ENCODE assay signal across 12 mouse cellular contexts in the genomic region with DNA sequence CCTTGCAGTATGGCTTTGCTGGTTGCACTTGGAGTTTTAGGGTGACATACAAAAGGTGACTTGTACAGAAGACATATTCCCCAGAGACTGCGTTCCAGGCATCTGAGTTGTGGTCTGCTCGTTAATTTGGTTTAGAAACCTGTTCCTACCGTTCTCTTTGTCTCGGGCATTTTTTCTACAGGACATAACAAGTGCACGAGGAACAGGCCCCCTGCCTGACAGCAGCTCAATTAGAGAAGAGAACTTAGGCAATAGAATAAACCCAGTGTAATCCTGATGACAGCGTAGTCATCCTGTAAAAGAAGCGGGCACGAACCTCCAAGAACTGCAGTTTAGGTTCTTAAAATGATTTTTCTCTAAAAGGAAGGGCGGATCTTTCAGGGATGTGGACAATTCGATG. TPM values are rescaled to one million over a fixed set of nuclear protein-coding genes. Genes with fewer than 3 reads are reported as not detected.
DNase-seq lines count a peak whose midpoint lies in the region; ATAC-seq and TF ChIP-seq lines count a peak whose summit lies in the region.
"Had no signal": no experiment of that assay in that cellular context is flagged by ENCODE, and none has a peak within 500 bp of the region (broad histone marks: within the 10 kb centered on the region; RNA-seq: fewer than 3 reads in every experiment).

No protein-coding gene starts in this region.

- no peak for TF ChIP-seq POLR2A in myocyte (IDR thresholded peaks at IDR 0.05; ENCODE audit: insufficient read length, low read depth)

- DNase-seq in forebrain, embryonic 10.5 days (ENCODE audit: extremely low spot score, low spot score) = no peak
- DNase-seq in limb, embryonic 11.5 days (ENCODE audit: low spot score) = peak; percentile 40
- DNase-seq in limb, embryonic 10.5 days (ENCODE audit: low spot score) = no peak
- DNase-seq in thymus, postnatal 36 days = no peak
- DNase-seq: cerebellum, postnatal 36 days; gastrocnemius, postnatal 10 days; liver, embryonic 13.5 days had no signal

- no peaks in the 10 kb centered on the region for H3K36me3 ChIP-seq in forebrain, embryonic 10.5 days (replicated peaks)
- H3K36me3 ChIP-seq in forebrain, embryonic 12.5 days (replicated peaks) = no peaks in the 10 kb centered on the region
- no peaks in the 10 kb centered on the region for H3K36me3 ChIP-seq in limb, embryonic 11.5 days (ENCODE audit: control insufficient read depth, insufficient read depth, low read length)
- H3K36me3 ChIP-seq in limb, embryonic 10.5 days = no peaks in the 10 kb centered on the region
- H3K36me3 ChIP-seq in forebrain, embryonic 16.5 days (ENCODE audit: control insufficient read depth, insufficient read depth) = no peaks in the 10 kb centered on the region
- H3K36me3 ChIP-seq in myocyte (ENCODE audit: control insufficient read depth, insufficient read depth) = no peaks in the 10 kb centered on the region
- H3K36me3 ChIP-seq in kidney, embryonic 16.5 days (ENCODE audit: insufficient read depth, low read length) = no peaks in the 10 kb centered on the region
- H3K36me3 ChIP-seq: liver, embryonic 13.5 days had no signal

- no peak overlapping the region for H3ac ChIP-seq in myocyte (ENCODE audit: control insufficient read depth, insufficient read length)

- no peaks in the 10 kb centered on the region for H3K27me3 ChIP-seq in forebrain, embryonic 10.5 days (ENCODE audit: poor library complexity, severe bottlenecking)
- H3K27me3 ChIP-seq in forebrain, embryonic 12.5 days = no peaks in the 10 kb centered on the region
- H3K27me3 ChIP-seq in limb, embryonic 11.5 days (ENCODE audit: control insufficient read depth, insufficient read depth, low read length) = no peaks in the 10 kb centered on the region
- no peaks in the 10 kb centered on the region for H3K27me3 ChIP-seq in limb, embryonic 10.5 days (ENCODE audit: low read depth, poor library complexity, severe bottlenecking)
- H3K27me3 ChIP-seq in forebrain, embryonic 16.5 days (replicated peaks; ENCODE audit: control insufficient read depth, insufficient read depth, low read length) = no peaks in the 10 kb centered on the region
- H3K27me3 ChIP-seq in myocyte (ENCODE audit: control insufficient read depth, insufficient read depth, insufficient read length) = no peaks in the 10 kb centered on the region
- H3K27me3 ChIP-seq in kidney, embryonic 16.5 days (ENCODE audit: insufficient read depth, low read length) = no peaks in the 10 kb centered on the region
- H3K27me3 ChIP-seq: liver, embryonic 13.5 days had no signal

- no peak for ATAC-seq in forebrain, embryonic 12.5 days (ENCODE audit: low FRiP score)
- ATAC-seq in limb, embryonic 11.5 days (ENCODE audit: insufficient number of reproducible peaks, low FRiP score, low TSS enrichment, low read depth) = no peak
- ATAC-seq in forebrain, embryonic 16.5 days = no peak
- no peak for ATAC-seq in kidney, embryonic 16.5 days (ENCODE audit: low FRiP score, low TSS enrichment)
- ATAC-seq: activated CD4-positive, CD25-positive, alpha-beta regulatory T cell, adult 4 months had no signal

- H3K4me3 ChIP-seq in forebrain, embryonic 10.5 days = no peak overlapping the region
- no peak overlapping the region for H3K4me3 ChIP-seq in forebrain, embryonic 12.5 days (replicated peaks)
- H3K4me3 ChIP-seq in limb, embryonic 11.5 days (ENCODE audit: low read depth, low read length) = no peak overlapping the region
- no peak overlapping the region for H3K4me3 ChIP-seq in limb, embryonic 10.5 days
- H3K4me3 ChIP-seq in forebrain, embryonic 16.5 days (replicated peaks; ENCODE audit: low read length) = no peak overlapping the region
- H3K4me3 ChIP-seq in myocyte = no peak overlapping the region
- no peak overlapping the region for H3K4me3 ChIP-seq in kidney, embryonic 16.5 days (ENCODE audit: low read length)
- H3K4me3 ChIP-seq: liver, embryonic 13.5 days had no signal

- no peaks in the 10 kb centered on the region for H3K79me2 ChIP-seq in myocyte (ENCODE audit: control insufficient read depth, insufficient read depth)

- H3K9me3 ChIP-seq in forebrain, embryonic 10.5 days = no peaks in the 10 kb centered on the region
- no peaks in the 10 kb centered on the region for H3K9me3 ChIP-seq in forebrain, embryonic 12.5 days
- no peaks in the 10 kb centered on the region for H3K9me3 ChIP-seq in limb, embryonic 11.5 days (ENCODE audit: control insufficient read depth, low read length)
- H3K9me3 ChIP-seq in limb, embryonic 10.5 days (replicated peaks) = no peaks in the 10 kb centered on the region
- no peaks in the 10 kb centered on the region for H3K9me3 ChIP-seq in forebrain, embryonic 16.5 days (ENCODE audit: control insufficient read depth, low read length)
- H3K9me3 ChIP-seq in kidney, embryonic 16.5 days (ENCODE audit: low read length) = no peaks in the 10 kb centered on the region
- H3K9me3 ChIP-seq: liver, embryonic 13.5 days had no signal

- H3K27ac ChIP-seq in forebrain, embryonic 10.5 days = peak overlapping the region; percentile 62
- no peak overlapping the region for H3K27ac ChIP-seq in forebrain, embryonic 12.5 days
- no peak overlapping the region for H3K27ac ChIP-seq in limb, embryonic 11.5 days (replicated peaks; ENCODE audit: low read depth, low read length)
- no peak overlapping the region for H3K27ac ChIP-seq in limb, embryonic 10.5 days
- H3K27ac ChIP-seq in forebrain, embryonic 16.5 days (ENCODE audit: low read length) = no peak overlapping the region
- H3K27ac ChIP-seq in kidney, embryonic 16.5 days (ENCODE audit: low read length) = no peak overlapping the region
- H3K27ac ChIP-seq: liver, embryonic 13.5 days had no signal

- peaks cover 25% of the 10 kb centered on the region for H3K4me1 ChIP-seq in forebrain, embryonic 10.5 days
- no peaks in the 10 kb centered on the region for H3K4me1 ChIP-seq in forebrain, embryonic 12.5 days
- H3K4me1 ChIP-seq in limb, embryonic 11.5 days (ENCODE audit: control insufficient read depth, insufficient read depth, low read length) = peaks cover 3% of the 10 kb centered on the region; the same call in 1 of the 2 replicates
- peaks cover 10% of the 10 kb centered on the region for H3K4me1 ChIP-seq in limb, embryonic 10.5 days
- H3K4me1 ChIP-seq in forebrain, embryonic 16.5 days (replicated peaks; ENCODE audit: control insufficient read depth, insufficient read depth, low read length) = peaks cover 6% of the 10 kb centered on the region
- 0 out of 2 replicates have a peak, but pooled peaks cover 10% of the 10 kb centered on the region for H3K4me1 ChIP-seq in kidney, embryonic 16.5 days (ENCODE audit: insufficient read depth, low read length)
- H3K4me1 ChIP-seq: liver, embryonic 13.5 days had no signal

- WGBS in forebrain, embryonic 10.5 days = 60% methylated on average over 10 of the region's 10 CpGs
- 32% methylated on average over 10 of the region's 10 CpGs for WGBS in forebrain, embryonic 12.5 days
- WGBS in limb, embryonic 11.5 days = 52% methylated on average over 10 of the region's 10 CpGs
- WGBS in limb, embryonic 10.5 days = 75% methylated on average over 10 of the region's 10 CpGs
- WGBS in forebrain, embryonic 16.5 days = 20% methylated on average over 10 of the region's 10 CpGs
- 69% methylated on average over 10 of the region's 10 CpGs for WGBS in kidney, embryonic 16.5 days

- no peak overlapping the region for H3K9ac ChIP-seq in forebrain, embryonic 12.5 days
- no peak overlapping the region for H3K9ac ChIP-seq in limb, embryonic 11.5 days (ENCODE audit: low read length)
- H3K9ac ChIP-seq in forebrain, embryonic 16.5 days (replicated peaks; ENCODE audit: low read depth, low read length) = no peak overlapping the region
- H3K9ac ChIP-seq in kidney, embryonic 16.5 days (replicated peaks; ENCODE audit: low read length) = no peak overlapping the region
- H3K9ac ChIP-seq: liver, embryonic 13.5 days had no signal

- H3K4me2 ChIP-seq in forebrain, embryonic 12.5 days = no peak overlapping the region
- no peak overlapping the region for H3K4me2 ChIP-seq in limb, embryonic 11.5 days (ENCODE audit: low read depth, severe bottlenecking)
- peak overlapping the region; percentile 34; the same call in 1 of the 2 replicates for H3K4me2 ChIP-seq in forebrain, embryonic 16.5 days (ENCODE audit: low read length)
- H3K4me2 ChIP-seq in myocyte (ENCODE audit: low read depth) = peak overlapping the region; percentile 63
- H3K4me2 ChIP-seq in kidney, embryonic 16.5 days (replicated peaks; ENCODE audit: low read depth, low read length) = no peak overlapping the region
- H3K4me2 ChIP-seq: liver, embryonic 13.5 days had no signal

TF ChIP-seq in myocyte, 11 proteins besides CTCF, POLR2A, EP300 and RAD21:
- no peak for TF ChIP-seq USF1 (IDR thresholded peaks at IDR 0.05; ENCODE audit: low read depth)
- no peak for TF ChIP-seq SRF (IDR thresholded peaks at IDR 0.05; ENCODE audit: control insufficient read depth, insufficient read length, low read depth)
- TF ChIP-seq E2F4 (IDR thresholded peaks at IDR 0.05; ENCODE audit: insufficient read depth) = no peak
- no peak for TF ChIP-seq TCF3 (IDR thresholded peaks at IDR 0.05; ENCODE audit: insufficient read length, low read depth)
- no peak for TF ChIP-seq MYOD1 (IDR thresholded peaks at IDR 0.05; ENCODE audit: control insufficient read depth in 1 of 3, insufficient read length in 2 of 3, low read depth in 2 of 3)

RNA-seq across cellular contexts. Expression of a gene that starts 15.3 kb away (rescaled TPM):
- 26.9 and 29.2 TPM in 2 replicates for polyA plus RNA-seq in forebrain, embryonic 10.5 days (2016; fragmentation: Nextera tagmentation; extraction: Ambion mirVana)
- 19.4 and 22.6 TPM in 2 replicates for polyA plus RNA-seq in forebrain, embryonic 12.5 days (2016; fragmentation: Nextera tagmentation; extraction: Ambion mirVana)
- 22.0 and 26.0 TPM in 2 replicates for polyA plus RNA-seq in limb, embryonic 11.5 days (2014; fragmentation: Nextera tagmentation; extraction: Ambion mirVana)
- polyA plus RNA-seq in limb, embryonic 10.5 days (2016; fragmentation: Nextera tagmentation; extraction: Ambion mirVana) = 22.2 and 22.9 TPM in 2 replicates
- 10.3 and 11.8 TPM in 2 replicates for polyA plus RNA-seq in forebrain, embryonic 16.5 days (2015; fragmentation: Nextera tagmentation; extraction: Ambion mirVana)
- polyA plus RNA-seq in myocyte (2012; fragmentation: generic; extraction: Trizol) = 5.9 TPM
- 30.1 and 30.8 TPM in 2 replicates for polyA plus RNA-seq in kidney, embryonic 16.5 days (2015; fragmentation: Nextera tagmentation; extraction: Ambion mirVana)

Comparison
In these comparisons a context has a peak if more than half of its experiments do, and no peak if none do; other contexts are left out.
1. H3K4me2 ChIP-seq: peak in forebrain, embryonic 16.5 days (single experiment) and myocyte (single experiment); none in forebrain, embryonic 12.5 days (single experiment), limb, embryonic 11.5 days (single experiment) and kidney, embryonic 16.5 days (single experiment).